Mouse (Mus musculus) skeletal muscle tissue, adult 2 months (tissue): Measurements from ENCODE around the gene Kif2a.
A peak's percentile ranks its signal among the peaks of the same experiment; 100 is the strongest.
"Not testable (repeated sequence)": the region's sequence is repeated elsewhere in the genome, so short reads cannot be mapped to it uniquely, and the experiment has no call there.

Experiments
- DNase-seq: peaks from one replicate; pipeline ENCODE4 v3.0.0-alpha.2; 2012; ENCODE audit warnings: low read depth, low spot score

The Kif2a gene

GRCm38 (mm10) chr13:106936256-106937137, 85.4 kb downstream of the Kif2a start, which contains the start of gene Ipo11:
Ipo11 (minus strand) TSS chr13:106936958.
- peak; percentile 89 for DNase-seq

GRCm38 (mm10) chr13:106935871-106936255, 86.1 kb downstream of the Kif2a start:
- DNase-seq = no peak

- no peak for DNase-seq
These were observed 92.7 kb downstream of the Kif2a start for GRCm38 (mm10) chr13:106929201-106929600.

GRCm38 (mm10) chr13:106928296-106928695, 93.6 kb downstream of the Kif2a start:
- no peak for DNase-seq

- not testable (repeated sequence) for DNase-seq
These were observed 96.0 kb downstream of the Kif2a start for GRCm38 (mm10) chr13:106925921-106926320.

- no peak for DNase-seq
These were observed 103.4 kb downstream of the Kif2a start for GRCm38 (mm10) chr13:106918322-106919050.

GRCm38 (mm10) chr13:106913125-106913736, 108.7 kb downstream of the Kif2a start:
- no peak for DNase-seq

GRCm38 (mm10) chr13:106910096-106910495, 111.8 kb downstream of the Kif2a start:
- DNase-seq = no peak
